Mouse (Mus musculus) thymus, adult 2 months (tissue): ENCODE measurements around the gene Wdr1. TPM values are rescaled to one million over a fixed set of nuclear protein-coding genes. Genes with fewer than 3 reads are reported as not detected.
A peak's percentile ranks its signal among the peaks of the same experiment; 100 is the strongest.

Experiments used
- DNase-seq: peaks from one replicate; pipeline ENCODE4 v3.0.0; 2021
- H3K27ac ChIP-seq: fragments of 200-500 bp; 2 replicates; pipeline ENCODE4 v1.5.1; 2012; ENCODE audit warnings: low read length, control low read depth; ENCODE audit not compliant: control insufficient read depth, insufficient read depth
- H3K27me3 ChIP-seq: fragments of 200-500 bp; 2 replicates; pipeline ENCODE4 v1.6.1; 2012; ENCODE audit warnings: mild to moderate bottlenecking, low read length, moderate library complexity, mixed read lengths; ENCODE audit not compliant: control insufficient read depth, insufficient read depth
- H3K36me3 ChIP-seq: fragments of 200-500 bp; 2 replicates; pipeline ENCODE4 v1.6.1; 2012; ENCODE audit warnings: mild to moderate bottlenecking, low read length, moderate library complexity; ENCODE audit not compliant: control insufficient read depth, insufficient read depth
- H3K4me1 ChIP-seq: fragments of 200-500 bp; replicated peaks from 2 replicates; pipeline ENCODE4 v1.6.1; 2012; ENCODE audit warnings: low read length; ENCODE audit not compliant: control insufficient read depth, insufficient read depth
- H3K4me3 ChIP-seq: fragments of 200-500 bp; 2 replicates; pipeline ENCODE4 v1.5.1; 2012; ENCODE audit warnings: mild to moderate bottlenecking, low read length, control low read depth, moderate library complexity; ENCODE audit not compliant: control insufficient read depth, insufficient read depth
- CTCF ChIP-seq: fragments of 200-500 bp; IDR thresholded peaks from 2 replicates; pipeline ENCODE4 v1.5.1; 2012; ENCODE audit warnings: mild to moderate bottlenecking, control low read depth, low read length, moderate library complexity, borderline replicate concordance; ENCODE audit not compliant: control insufficient read depth, poor library complexity, insufficient read depth; ENCODE audit errors: extremely low read depth
- POLR2A ChIP-seq: fragments of 200-500 bp; IDR thresholded peaks from 2 replicates; pipeline ENCODE4 v1.6.1; 2012; ENCODE audit warnings: mild to moderate bottlenecking, low read length, control low read depth, moderate library complexity; ENCODE audit not compliant: control insufficient read depth, poor library complexity, insufficient read depth; ENCODE audit errors: extremely low read depth
- WGBS: fragments of 180-500 bp; shearing (Covaris S2); methylation state at CpG from one replicate; pipeline ENCODE4 v1.1.7; 2018; 5-methylcytosine and 5-hydroxymethylcytosine counted together
- polyA plus RNA-seq: library from polyadenylated mRNA; depleted of rRNA; stranded (reverse); fragments of >200 nt; gene quantifications from 2 replicates; pipeline ENCODE4 v1.2.3, GENCODE M21; 2012

Gene Wdr1
- polyA plus RNA-seq, 1 experiment = 272 TPM

- 38% methylated on average over 6 of the region's 6 CpGs for WGBS
- DNase-seq = peak; percentile 19
- Histone ChIP-seq H3K4me1 (no peaks in the 10 kb centered on the region), H3K27me3 (no peaks in the 10 kb centered on the region), H3K4me3 (no peak overlapping the region), H3K36me3 (no peaks in the 10 kb centered on the region), H3K27ac (no peak overlapping the region)
- no peak for TF ChIP-seq POLR2A
- TF ChIP-seq CTCF = peak; percentile 78; the same call in 1 of the 2 replicates
Measured at GRCm38 (mm10) chr5:38580703-38581102, 17.7 kb upstream of the Wdr1 start.

GRCm38 (mm10) chr5:38570876-38571275 is 7.9 kb upstream of the Wdr1 start:
- no peaks in the 10 kb centered on the region for H3K27me3 ChIP-seq
- no peak overlapping the region for H3K27ac ChIP-seq
- WGBS = 90% methylated on average over 2 of the region's 2 CpGs
- no peaks in the 10 kb centered on the region for H3K36me3 ChIP-seq
- DNase-seq = no peak
- H3K4me1 ChIP-seq = no peaks in the 10 kb centered on the region
- TF ChIP-seq POLR2A (no peak), CTCF (no peak)
- H3K4me3 ChIP-seq = no peak overlapping the region

GRCm38 (mm10) chr5:38568652-38569051 is 5.6 kb upstream of the Wdr1 start:
- no peak for TF ChIP-seq CTCF
- no peak for TF ChIP-seq POLR2A
- Histone ChIP-seq H3K4me1 (no peaks in the 10 kb centered on the region), H3K27ac (no peak overlapping the region), H3K36me3 (no peaks in the 10 kb centered on the region), H3K4me3 (no peak overlapping the region), H3K27me3 (no peaks in the 10 kb centered on the region)
- no peak for DNase-seq

GRCm38 (mm10) chr5:38564831-38565230 is 1.8 kb upstream of the Wdr1 start:
- H3K36me3 ChIP-seq = peaks cover 2% of the 10 kb centered on the region
- peaks cover 14% of the 10 kb centered on the region for H3K4me1 ChIP-seq
- no peak overlapping the region for H3K4me3 ChIP-seq
- H3K27me3 ChIP-seq = no peaks in the 10 kb centered on the region
- H3K27ac ChIP-seq = no peak overlapping the region
- TF ChIP-seq CTCF = no peak
- TF ChIP-seq POLR2A = no peak
- DNase-seq = no peak
- 89% methylated on average over 6 of the region's 6 CpGs for WGBS

GRCm38 (mm10) chr5:38561426-38562024 is 1.5 kb downstream of the Wdr1 start:
- Histone ChIP-seq H3K27ac (peak overlapping the region; percentile 85), H3K4me1 (peaks cover 25% of the 10 kb centered on the region), H3K27me3 (no peaks in the 10 kb centered on the region), H3K4me3 (peak overlapping the region; percentile 83), H3K36me3 (peaks cover 18% of the 10 kb centered on the region)
- DNase-seq = peak; percentile 99
- TF ChIP-seq CTCF = peak; percentile 63; the same call in 1 of the 2 replicates
- TF ChIP-seq POLR2A = peak; percentile 78
- WGBS = under 1% methylated on average over 78 of the region's 79 CpGs

- Histone ChIP-seq H3K4me1 (peaks cover 25% of the 10 kb centered on the region), H3K36me3 (peaks cover 20% of the 10 kb centered on the region), H3K27me3 (no peaks in the 10 kb centered on the region), H3K27ac (peak overlapping the region; percentile 39), H3K4me3 (peak overlapping the region; percentile 83)
- WGBS = 1% methylated on average over 41 of the region's 41 CpGs
- peak; percentile 55 for DNase-seq
- TF ChIP-seq CTCF (no peak), POLR2A (no peak)
Measured at GRCm38 (mm10) chr5:38560586-38561425, 2.2 kb downstream of the Wdr1 start.

- TF ChIP-seq CTCF (no peak), POLR2A (no peak)
- Histone ChIP-seq H3K27ac (no peak overlapping the region), H3K36me3 (peaks cover 28% of the 10 kb centered on the region), H3K4me3 (no peak overlapping the region), H3K27me3 (no peaks in the 10 kb centered on the region), H3K4me1 (peaks cover 25% of the 10 kb centered on the region)
- WGBS = 94% methylated on average over 5 of the region's 5 CpGs
- no peak for DNase-seq
Measured at GRCm38 (mm10) chr5:38558831-38559230, 4.2 kb downstream of the Wdr1 start.
